Mouse (Mus musculus) liver, embryonic 11.5 days (tissue): ENCODE measurements around the gene Nr2f6. TPM values are rescaled to one million over a fixed set of nuclear protein-coding genes. Genes with fewer than 3 reads are reported as not detected.
A peak's percentile ranks its signal among the peaks of the same experiment; 100 is the strongest.

Source experiments
- ATAC-seq: fragments of 200-750 bp; cut with Nextera tagmentation; replicated peaks from 2 replicates; pipeline ENCODE4 v1.8.0; 2017; ENCODE audit warnings: moderate number of reproducible peaks, mild to moderate bottlenecking, moderate TSS enrichment, moderate library complexity; ENCODE audit not compliant: low FRiP score
- DNase-seq: peaks from one replicate; pipeline ENCODE4 v3.0.0-alpha.2; 2017; ENCODE audit warnings: low spot score
- H3K27ac ChIP-seq: fragments of 300-500 bp; sonication (generic); 2 replicates; pipeline ENCODE4 v1.5.1; 2014; ENCODE audit warnings: mild to moderate bottlenecking, low read depth, low read length, control low read depth
- H3K27me3 ChIP-seq: fragments of 300-500 bp; sonication (generic); replicated peaks from 2 replicates; pipeline ENCODE4 v1.6.1; 2014; ENCODE audit warnings: low read length, mixed read lengths; ENCODE audit not compliant: control insufficient read depth, insufficient read depth
- H3K36me3 ChIP-seq: fragments of 300-500 bp; sonication (generic); 2 replicates; pipeline ENCODE4 v1.6.1; 2014; ENCODE audit warnings: mild to moderate bottlenecking, low read length, moderate library complexity, mixed read lengths; ENCODE audit not compliant: control insufficient read depth, insufficient read depth
- H3K4me1 ChIP-seq: fragments of 300-500 bp; sonication (generic); replicated peaks from 2 replicates; pipeline ENCODE4 v1.6.1; 2014; ENCODE audit warnings: low read length, mixed read lengths; ENCODE audit not compliant: control insufficient read depth, insufficient read depth
- H3K4me2 ChIP-seq: fragments of 300-500 bp; sonication (generic); 2 replicates; pipeline ENCODE4 v1.6.1; 2014; ENCODE audit warnings: mild to moderate bottlenecking, control low read depth, moderate library complexity
- H3K4me3 ChIP-seq: fragments of 300-500 bp; sonication (generic); 2 replicates; pipeline ENCODE4 v1.5.1; 2014; ENCODE audit warnings: low read depth, low read length, control low read depth
- H3K9ac ChIP-seq: fragments of 300-500 bp; sonication (generic); 2 replicates; pipeline ENCODE4 v1.6.1; 2014; ENCODE audit warnings: low read depth, low read length, control low read depth
- H3K9me3 ChIP-seq: fragments of 300-500 bp; sonication (generic); 2 replicates; pipeline ENCODE4 v1.6.1; 2016; ENCODE audit warnings: low read length, inconsistent platforms, mixed read lengths; ENCODE audit not compliant: control insufficient read depth
- WGBS: fragments of 180-500 bp; shearing (Covaris S2); extraction: QIAGEN DNeasy Blood & Tissue Kit; methylation state at CpG from one replicate; pipeline ENCODE4 v1.1.7; 2014; 5-methylcytosine and 5-hydroxymethylcytosine counted together
- polyA plus RNA-seq: library from polyadenylated mRNA; unstranded; fragments of >200 nt; fragmentation: Nextera tagmentation; extraction: Ambion mirVana; gene quantifications from 2 replicates; pipeline ENCODE4 v1.2.1, GENCODE M21; 2014

The Nr2f6 gene
- polyA plus RNA-seq, 1 experiment from 2014 or later = 44.6 TPM

DNA sequence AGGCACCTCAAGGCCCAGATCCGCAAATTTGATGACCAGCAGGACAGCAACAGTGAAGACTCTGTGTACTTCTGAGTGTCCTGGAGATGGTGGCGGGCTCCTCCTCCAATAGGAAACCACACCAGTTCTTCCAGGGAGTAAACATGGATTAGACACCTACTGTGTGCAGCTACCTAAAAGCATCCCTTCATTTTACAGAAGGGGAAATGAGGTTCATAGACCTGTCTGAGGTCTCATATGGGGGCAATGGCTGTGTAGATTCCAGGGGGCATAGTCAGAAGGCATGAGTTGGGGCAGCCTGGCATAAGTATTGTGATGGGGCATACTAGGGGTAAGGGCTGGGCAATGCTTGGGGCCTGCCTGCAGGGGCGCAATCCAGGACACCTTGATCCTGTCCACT is 8.8 kb downstream of the Nr2f6 start:
- H3K4me2 ChIP-seq = no peak overlapping the region
- no peak overlapping the region for H3K27ac ChIP-seq
- ATAC-seq (no peak), DNase-seq (no peak)
- H3K27me3 ChIP-seq = peaks cover 4% of the 10 kb centered on the region; the same call in 1 of the 2 replicates
- no peak overlapping the region for H3K4me3 ChIP-seq
- peaks cover 29% of the 10 kb centered on the region for H3K4me1 ChIP-seq
- peaks cover 16% of the 10 kb centered on the region for H3K36me3 ChIP-seq
- WGBS = 93% methylated on average over 3 of the region's 3 CpGs
- H3K9me3 ChIP-seq = no peaks in the 10 kb centered on the region
- no peak overlapping the region for H3K9ac ChIP-seq

DNA sequence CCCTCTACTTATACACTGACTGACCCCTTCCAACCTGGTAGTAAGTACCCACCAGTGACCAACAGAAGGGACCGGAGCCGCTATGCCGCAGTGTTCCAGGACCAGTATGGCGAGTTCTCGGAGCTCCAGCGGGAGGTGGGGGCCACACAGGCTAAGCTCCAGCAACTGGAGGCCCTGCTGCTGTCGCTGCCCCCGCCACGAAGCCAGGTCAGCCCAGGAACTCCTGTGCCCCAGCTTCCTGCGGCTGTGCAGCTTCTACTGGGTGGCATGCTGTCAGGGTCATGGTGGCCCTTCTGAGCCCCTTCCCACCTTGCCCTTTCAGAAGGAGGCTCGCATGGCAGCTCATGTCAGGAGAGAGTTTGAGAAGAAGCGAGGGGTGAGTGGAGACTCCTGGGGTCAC is 9.3 kb downstream of the Nr2f6 start:
- peaks cover 11% of the 10 kb centered on the region for H3K36me3 ChIP-seq
- peak overlapping the region; percentile 80; the same call in 1 of the 2 replicates for H3K4me2 ChIP-seq
- peaks cover 2% of the 10 kb centered on the region; the same call in 1 of the 2 replicates for H3K27me3 ChIP-seq
- H3K9ac ChIP-seq = no peak overlapping the region
- H3K27ac ChIP-seq = no peak overlapping the region
- no peaks in the 10 kb centered on the region for H3K9me3 ChIP-seq
- WGBS = 80% methylated on average over 12 of the region's 12 CpGs
- peaks cover 34% of the 10 kb centered on the region for H3K4me1 ChIP-seq
- no peak for DNase-seq
- no peak for ATAC-seq
- no peak overlapping the region for H3K4me3 ChIP-seq

DNA sequence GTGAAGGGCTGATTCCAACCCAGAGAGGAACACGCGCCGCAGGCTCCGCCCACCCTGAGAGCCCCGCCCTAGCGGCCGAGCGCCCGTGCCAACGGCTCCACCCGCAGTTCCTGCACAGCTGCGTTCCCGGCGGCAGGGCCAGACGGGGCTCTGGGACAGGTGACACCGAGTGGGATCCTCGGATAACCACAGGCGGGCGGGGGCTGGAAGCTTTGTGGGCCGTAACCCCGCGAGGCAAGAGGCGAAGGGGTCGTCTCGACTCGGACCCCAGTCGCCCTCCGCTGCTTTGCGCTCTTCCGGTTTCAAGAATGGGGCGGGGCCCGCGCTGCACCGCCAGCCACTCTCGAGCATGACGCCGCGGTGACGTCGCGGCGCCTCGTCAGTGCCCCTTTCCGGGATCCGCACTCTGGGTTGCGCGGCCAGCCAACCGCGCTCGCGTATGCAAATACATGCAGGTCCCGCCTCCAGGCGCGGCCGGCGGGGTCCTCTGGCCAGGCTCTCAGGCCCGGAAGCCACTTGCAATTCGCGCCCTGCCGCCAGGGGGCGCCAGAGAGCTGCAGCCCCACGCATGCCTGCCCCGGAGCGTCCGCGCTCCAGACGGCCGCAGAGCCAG is 10.4 kb downstream of the Nr2f6 start, which contains the start of gene Ocel1:
Ocel1 (plus strand) TSS at position 63 of the 613 bp plus-strand sequence.
- Histone ChIP-seq H3K4me1 (peaks cover 32% of the 10 kb centered on the region), H3K4me2 (peak within 1 kb of the TSS; percentile 80), H3K27me3 (no peaks in the 10 kb centered on the region; the same call in 1 of the 2 replicates), H3K9me3 (no peaks in the 10 kb centered on the region), H3K36me3 (peaks cover 11% of the 10 kb centered on the region), H3K27ac (peak within 1 kb of the TSS; percentile 81), H3K9ac (peak within 1 kb of the TSS; percentile 71), H3K4me3 (peak within 1 kb of the TSS; percentile 76)
- ATAC-seq (peak; percentile 86), DNase-seq (peak; percentile 97)
- under 1% methylated on average over 68 of the region's 68 CpGs for WGBS

- WGBS = 23% methylated on average over 5 of the region's 5 CpGs
- Histone ChIP-seq H3K9ac (peak overlapping the region; percentile 64), H3K4me3 (peak overlapping the region; percentile 76), H3K27ac (peak overlapping the region; percentile 81), H3K36me3 (peaks cover 11% of the 10 kb centered on the region), H3K9me3 (no peaks in the 10 kb centered on the region), H3K4me2 (peak overlapping the region; percentile 80), H3K27me3 (no peaks in the 10 kb centered on the region; the same call in 1 of the 2 replicates), H3K4me1 (peaks cover 26% of the 10 kb centered on the region)
- DNase-seq (no peak), ATAC-seq (no peak)
Measured at GRCm38 (mm10) chr8:71370711-71371235, 11.0 kb downstream of the Nr2f6 start.

DNA sequence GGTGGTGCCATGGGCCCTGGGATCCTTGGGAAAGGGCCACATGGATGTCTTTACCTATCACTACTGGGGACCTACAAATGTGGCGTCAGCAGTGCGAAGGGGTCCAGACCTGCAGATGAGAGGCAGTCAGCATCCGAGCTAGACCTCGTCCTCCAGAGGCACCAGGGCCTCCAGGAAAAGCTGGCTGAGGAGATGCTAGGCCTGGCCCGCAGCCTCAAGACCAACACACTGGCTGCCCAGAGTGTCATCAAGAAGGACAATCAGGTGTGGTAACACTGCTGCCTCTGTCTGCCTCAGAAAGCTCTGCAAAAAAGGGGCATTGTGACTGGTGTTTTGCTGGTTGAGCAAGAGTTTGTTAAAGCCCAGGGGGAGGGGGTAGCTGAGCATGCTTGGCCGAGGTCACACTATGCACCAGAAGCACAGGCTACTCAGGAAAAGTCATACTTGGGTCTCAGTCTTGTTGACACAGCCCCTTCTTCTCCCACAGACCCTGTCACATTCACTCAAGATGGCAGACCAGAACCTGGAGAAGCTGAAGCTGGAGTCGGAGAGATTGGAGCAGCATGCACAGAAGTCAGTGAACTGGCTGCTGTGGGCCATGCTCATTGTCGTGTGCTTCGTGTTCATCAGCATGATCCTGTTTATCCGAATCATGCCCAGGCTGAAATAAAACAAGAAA is 12.6 kb downstream of the Nr2f6 start:
- no peak for DNase-seq
- Histone ChIP-seq H3K4me2 (peak overlapping the region; percentile 92), H3K27me3 (no peaks in the 10 kb centered on the region), H3K9me3 (no peaks in the 10 kb centered on the region), H3K27ac (no peak overlapping the region), H3K4me1 (peaks cover 18% of the 10 kb centered on the region), H3K4me3 (0 out of 2 replicates have a peak overlapping the region, but pooled peaks have one; percentile 8), H3K9ac (no peak overlapping the region), H3K36me3 (peaks cover 8% of the 10 kb centered on the region)
- 91% methylated on average over 10 of the region's 10 CpGs for WGBS
- no peak for ATAC-seq

- no peak overlapping the region; the same call in 1 of the 2 replicates for H3K27ac ChIP-seq
- no peaks in the 10 kb centered on the region for H3K9me3 ChIP-seq
- H3K27me3 ChIP-seq = no peaks in the 10 kb centered on the region
- ATAC-seq (no peak), DNase-seq (no peak)
- H3K4me1 ChIP-seq = peaks cover 18% of the 10 kb centered on the region
- peak overlapping the region; percentile 59 for H3K4me3 ChIP-seq
- peak overlapping the region; percentile 58 for H3K9ac ChIP-seq
- peak overlapping the region; percentile 92 for H3K4me2 ChIP-seq
- H3K36me3 ChIP-seq = peaks cover 5% of the 10 kb centered on the region; the same call in 1 of the 2 replicates
Measured at GRCm38 (mm10) chr8:71368366-71368765, 13.4 kb downstream of the Nr2f6 start.

- H3K27ac ChIP-seq = peak overlapping the region; percentile 81
- 37% methylated on average over 17 of the region's 17 CpGs for WGBS
- peak overlapping the region; percentile 92 for H3K4me2 ChIP-seq
- no peak for DNase-seq
- H3K27me3 ChIP-seq = no peaks in the 10 kb centered on the region
- peak overlapping the region; percentile 59 for H3K4me3 ChIP-seq
- peak overlapping the region; percentile 58 for H3K9ac ChIP-seq
- H3K9me3 ChIP-seq = no peaks in the 10 kb centered on the region
- no peak; the same call in 1 of the 2 replicates for ATAC-seq
- H3K36me3 ChIP-seq = peaks cover 3% of the 10 kb centered on the region; the same call in 1 of the 2 replicates
- H3K4me1 ChIP-seq = peaks cover 18% of the 10 kb centered on the region
Measured at GRCm38 (mm10) chr8:71367529-71368176, 14.1 kb downstream of the Nr2f6 start.

GRCm38 (mm10) chr8:71366771-71367528 is 14.8 kb downstream of the Nr2f6 start, which contains the start of gene Use1:
TSS of gene Use1 (plus strand) at chr8:71366848.
- peak within 1 kb of the TSS; percentile 81 for H3K27ac ChIP-seq
- no peaks in the 10 kb centered on the region for H3K27me3 ChIP-seq
- ATAC-seq (peak; percentile 79), DNase-seq (peak; percentile 95)
- H3K36me3 ChIP-seq = peaks cover 3% of the 10 kb centered on the region; the same call in 1 of the 2 replicates
- under 1% methylated on average over 56 of the region's 56 CpGs for WGBS
- no peaks in the 10 kb centered on the region for H3K9me3 ChIP-seq
- H3K4me3 ChIP-seq = peak within 1 kb of the TSS; percentile 59
- peak within 1 kb of the TSS; percentile 92 for H3K4me2 ChIP-seq
- peaks cover 18% of the 10 kb centered on the region for H3K4me1 ChIP-seq
- peak within 1 kb of the TSS; percentile 58 for H3K9ac ChIP-seq
